Mouse (Mus musculus): ENCODE data around the gene Pcbd1.
"Not testable (repeated sequence)": the region's sequence is repeated elsewhere in the genome, so short reads cannot be mapped to it uniquely, and the experiment has no call there.

Pcbd1 gene

DNA sequence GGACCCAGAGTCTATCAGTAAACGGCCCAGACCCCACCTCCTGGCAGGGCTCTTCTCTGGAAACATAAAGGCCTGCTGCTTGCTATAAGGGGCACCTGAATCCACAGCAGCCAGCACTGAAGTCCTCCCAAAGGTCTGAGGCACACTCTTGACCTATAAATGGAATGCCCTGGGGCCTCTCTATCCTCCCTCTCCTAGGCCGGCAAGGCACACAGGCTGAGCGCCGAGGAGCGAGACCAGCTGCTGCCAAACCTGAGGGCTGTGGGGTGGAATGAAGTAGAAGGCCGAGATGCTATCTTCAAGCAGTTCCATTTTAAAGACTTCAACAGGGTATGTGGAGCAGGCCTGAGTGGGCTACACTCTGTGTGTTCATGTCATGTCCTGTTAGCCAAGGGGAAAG lies 2.7 kb downstream of the Pcbd1 start:
- no peak for DNase-seq (ENCODE audit: low spot score in 2 of 2)

DNA sequence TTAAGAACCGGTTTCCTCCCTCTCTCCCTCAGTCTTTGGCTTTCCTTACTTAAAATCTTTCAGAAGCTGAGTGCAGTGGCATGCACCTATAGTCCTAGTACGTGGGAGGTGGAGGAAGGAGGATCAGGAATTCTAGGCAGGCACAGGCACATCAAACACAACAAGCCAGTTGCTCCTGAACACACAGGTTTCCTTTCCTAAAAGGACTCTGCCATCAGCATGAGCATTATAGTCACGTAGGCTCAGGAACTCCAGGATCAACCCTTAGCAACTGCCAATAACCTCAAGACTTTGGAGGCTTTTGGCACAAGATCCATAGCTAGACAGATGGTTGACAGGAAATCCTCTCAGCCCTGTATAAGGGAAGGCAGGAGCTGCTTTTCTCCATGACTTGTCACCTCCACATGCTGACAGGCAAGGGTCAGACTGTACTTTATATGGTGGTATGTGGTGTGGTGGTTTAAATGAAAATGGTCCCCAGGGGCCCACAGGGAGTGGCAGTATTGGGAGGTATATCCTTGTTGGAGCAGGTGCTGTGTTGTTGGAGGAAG lies 14.5 kb downstream of the Pcbd1 start:
- no peak for DNase-seq (ENCODE audit: low spot score in 2 of 2)

DNA sequence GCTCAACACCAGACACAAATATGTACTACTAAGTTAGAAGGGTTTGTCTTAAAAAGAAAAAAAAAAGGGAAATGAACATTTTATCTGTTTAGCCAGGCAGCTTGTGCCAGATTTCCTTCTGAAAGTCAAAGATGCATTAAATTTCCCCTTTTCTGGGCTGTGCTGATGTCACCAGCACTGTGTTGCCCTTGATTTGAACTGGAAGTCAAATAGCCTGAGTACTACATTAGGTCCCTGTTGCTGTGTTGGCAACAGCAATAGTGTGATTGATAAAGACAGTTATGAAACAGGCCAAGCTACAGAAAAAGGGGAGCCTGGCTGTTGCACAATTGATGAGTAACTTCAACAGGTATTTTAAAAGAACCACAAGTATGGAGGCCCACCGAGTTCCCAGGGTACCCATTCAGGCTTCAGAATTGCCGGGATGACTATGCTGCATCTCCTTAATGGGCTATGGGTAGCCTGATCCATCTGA lies 25.2 kb downstream of the Pcbd1 start:
- DNase-seq (ENCODE audit: low spot score in 2 of 2), result no peak

DNA sequence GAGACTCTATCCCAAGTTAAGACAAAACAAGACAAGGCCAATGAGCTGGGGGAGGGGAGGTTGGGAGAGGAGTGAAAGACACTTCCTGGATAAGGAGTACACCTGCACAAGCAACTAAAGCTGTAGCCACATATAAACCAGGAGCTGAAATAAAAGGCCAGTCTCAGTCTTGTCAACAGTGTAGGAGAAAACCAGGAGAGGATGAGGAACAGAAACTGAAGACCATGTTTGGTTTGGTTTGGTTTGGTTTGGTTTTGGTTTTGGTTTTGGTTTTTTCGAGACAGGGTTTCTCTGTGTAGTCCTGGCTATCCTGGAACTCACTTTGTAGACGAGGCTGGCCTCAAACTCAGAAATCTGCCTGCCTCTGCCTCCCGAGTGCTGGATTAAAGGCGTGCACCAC lies 32.6 kb downstream of the Pcbd1 start:
- not testable (repeated sequence) for DNase-seq (ENCODE audit: low spot score in 2 of 2)

DNA sequence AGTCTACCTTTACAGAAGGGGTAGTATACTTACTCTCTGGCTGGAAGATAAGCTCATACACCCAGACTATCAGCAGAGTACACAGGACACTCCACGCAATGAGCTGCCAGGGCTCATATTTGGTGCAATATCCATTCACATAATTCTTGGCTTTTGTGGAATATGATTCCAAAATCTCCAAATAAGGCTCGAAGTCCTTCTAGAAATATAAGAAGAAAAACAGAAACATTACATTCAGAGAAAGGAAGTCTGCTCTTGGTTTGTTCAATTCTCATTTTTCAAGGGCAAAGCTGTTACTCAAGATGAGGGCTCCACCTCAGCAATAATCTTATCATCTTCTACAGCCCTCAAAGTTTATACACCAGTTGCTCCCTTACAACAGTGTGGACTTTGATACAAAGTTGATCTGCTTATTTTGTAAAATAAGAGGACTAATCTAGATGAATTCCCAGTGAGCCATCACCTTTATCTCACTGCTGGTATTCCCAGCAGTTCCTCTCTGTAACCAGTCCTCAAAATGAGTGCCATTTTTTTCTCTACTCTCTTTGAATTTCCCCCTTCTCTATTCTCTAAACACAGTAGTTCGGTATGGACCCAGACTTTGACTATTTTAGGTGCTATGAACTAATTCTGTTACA lies 34.3 kb downstream of the Pcbd1 start:
- no peak for DNase-seq (ENCODE audit: low spot score in 2 of 2)

DNA sequence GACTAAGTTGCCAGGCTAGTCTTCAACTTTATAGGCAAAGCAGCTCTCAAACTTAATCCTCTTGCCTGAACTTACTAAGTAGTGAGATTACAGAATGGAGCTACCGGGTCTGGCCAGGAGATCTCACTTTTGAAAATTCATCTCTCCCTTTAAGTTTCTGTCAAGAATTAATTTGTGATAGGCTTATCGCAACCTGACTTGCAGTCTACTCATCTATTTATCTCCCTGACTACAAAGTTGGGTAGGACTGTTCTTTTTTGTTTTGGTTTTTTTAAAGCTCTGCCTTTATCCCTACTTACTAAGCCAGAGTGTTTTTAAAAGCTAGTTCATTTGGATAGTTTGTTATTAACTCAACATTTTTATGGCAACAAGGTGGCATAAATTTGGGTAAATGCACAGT lies 35.3 kb downstream of the Pcbd1 start:
- no peak for DNase-seq (ENCODE audit: low spot score in 2 of 2)

DNA sequence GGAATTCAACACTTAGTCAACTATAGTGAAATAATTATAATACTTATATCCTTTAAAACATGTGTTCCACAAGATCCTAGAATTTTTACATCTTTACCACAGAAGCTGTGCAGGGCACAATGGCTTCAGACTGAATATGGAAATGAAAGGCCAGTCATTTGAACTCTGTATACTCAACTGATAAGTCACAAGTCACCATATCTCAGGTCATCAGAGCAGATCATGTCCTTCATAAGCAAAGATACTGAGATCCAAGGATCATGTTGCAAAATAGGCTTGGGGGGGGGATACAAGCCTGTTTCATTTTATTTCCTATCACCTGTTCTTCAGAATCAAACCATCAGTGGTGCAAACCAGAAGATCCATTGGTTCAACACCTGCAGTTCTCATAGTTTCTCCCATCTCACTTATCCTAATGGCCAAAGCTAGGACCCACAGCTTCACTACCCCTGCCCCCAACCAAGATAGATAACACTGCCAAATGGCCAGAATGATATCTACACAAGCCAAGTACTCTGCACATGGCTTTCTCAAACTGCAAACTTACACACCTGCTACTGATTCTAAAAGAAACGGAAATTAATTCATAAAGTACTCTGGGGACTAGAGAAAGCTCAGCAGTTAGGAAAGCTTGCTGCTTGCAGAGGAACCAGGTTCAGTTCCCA lies 39.7 kb downstream of the Pcbd1 start:
- DNase-seq (ENCODE audit: low spot score in 2 of 2), result no peak

DNA sequence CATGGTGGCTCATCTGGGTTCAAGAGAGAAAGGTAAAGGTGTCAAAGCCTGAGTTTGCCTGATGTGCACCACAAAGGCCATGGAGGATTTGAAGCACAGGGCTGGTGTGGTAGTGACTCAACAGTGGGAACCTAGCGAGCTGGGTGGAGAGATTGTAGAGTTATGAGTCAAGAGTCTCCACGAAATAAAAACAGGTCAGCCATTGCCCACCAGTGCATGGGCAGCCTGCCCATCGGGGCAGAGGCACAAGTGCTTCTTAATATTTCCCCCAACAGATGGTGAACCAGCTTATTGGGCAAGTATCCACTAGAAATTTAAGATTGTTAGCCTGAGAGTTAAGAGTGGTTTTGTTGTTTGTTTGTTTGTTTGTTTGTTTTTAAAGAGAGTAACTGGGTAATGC lies 41.8 kb downstream of the Pcbd1 start:
- DNase-seq (ENCODE audit: low spot score in 2 of 2), result no peak

DNA sequence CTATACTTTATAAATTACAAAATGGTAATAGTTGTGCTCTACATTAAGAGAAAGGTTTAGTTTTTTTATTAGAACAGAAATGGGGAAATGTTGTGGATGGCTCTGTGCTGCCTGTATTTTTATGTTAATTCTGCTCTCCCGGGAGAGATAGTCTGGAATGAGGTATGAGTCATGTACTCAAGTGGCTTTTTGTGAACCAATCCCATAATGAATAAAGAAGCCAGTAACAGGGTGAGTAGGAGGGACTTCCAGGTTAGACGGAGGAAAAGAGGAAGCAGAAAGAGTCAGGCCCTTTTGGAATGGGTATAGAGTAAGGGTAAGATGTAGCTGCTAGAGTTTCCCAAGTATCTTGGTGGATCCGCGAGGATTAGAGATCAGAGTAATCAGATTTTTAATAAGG lies 44.9 kb downstream of the Pcbd1 start:
- DNase-seq (ENCODE audit: low spot score in 2 of 2), result no peak

DNA sequence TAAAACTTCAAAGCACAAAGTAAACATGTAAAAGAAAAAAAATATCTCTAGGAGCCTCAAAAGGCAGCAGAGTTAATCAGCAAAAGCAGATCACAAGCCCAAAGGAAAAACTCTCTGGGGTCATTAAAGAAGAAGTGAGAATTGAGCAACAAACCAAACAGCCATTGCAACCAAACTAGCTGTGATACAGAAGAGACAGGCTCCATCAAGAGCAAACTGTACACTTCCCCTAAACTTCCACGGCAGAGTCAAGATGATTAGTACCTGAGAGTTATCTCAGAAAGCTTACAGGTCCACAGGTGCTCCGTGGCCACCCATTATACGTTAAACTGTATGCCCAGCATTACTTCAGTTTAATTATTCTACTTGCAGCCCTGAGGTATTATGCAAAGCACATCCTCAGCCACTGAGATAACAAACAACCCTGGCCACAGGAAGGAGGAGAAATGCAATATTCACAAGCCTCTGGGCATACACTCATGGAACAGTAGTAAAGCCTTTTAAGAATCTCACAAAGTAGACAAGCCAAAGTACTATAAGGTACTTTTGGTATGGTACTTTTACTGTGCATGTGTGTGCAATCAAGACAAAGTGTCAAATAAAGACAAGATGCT lies 46.2 kb downstream of the Pcbd1 start:
- DNase-seq (ENCODE audit: low spot score in 2 of 2), result no peak

DNA sequence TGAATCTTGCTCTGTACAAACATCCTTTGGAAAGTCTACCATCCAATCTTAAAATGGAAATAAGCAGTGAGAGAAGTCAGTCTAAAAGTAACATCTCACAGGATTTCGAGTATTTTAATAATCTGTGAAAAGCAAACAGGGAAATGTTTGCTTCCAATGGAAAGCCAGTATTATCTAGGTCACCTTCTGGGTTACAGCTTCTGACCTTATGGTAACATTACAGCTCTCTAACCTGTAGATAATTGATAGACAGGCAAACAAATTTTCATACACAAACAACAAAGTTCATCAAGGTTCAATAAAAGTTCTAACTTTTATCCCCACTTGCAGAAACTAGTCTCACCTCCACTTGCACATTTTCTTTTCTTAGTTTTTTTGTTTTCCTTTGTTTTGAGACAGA lies 48.4 kb downstream of the Pcbd1 start:
- no peak for DNase-seq (ENCODE audit: low spot score in 2 of 2)

DNA sequence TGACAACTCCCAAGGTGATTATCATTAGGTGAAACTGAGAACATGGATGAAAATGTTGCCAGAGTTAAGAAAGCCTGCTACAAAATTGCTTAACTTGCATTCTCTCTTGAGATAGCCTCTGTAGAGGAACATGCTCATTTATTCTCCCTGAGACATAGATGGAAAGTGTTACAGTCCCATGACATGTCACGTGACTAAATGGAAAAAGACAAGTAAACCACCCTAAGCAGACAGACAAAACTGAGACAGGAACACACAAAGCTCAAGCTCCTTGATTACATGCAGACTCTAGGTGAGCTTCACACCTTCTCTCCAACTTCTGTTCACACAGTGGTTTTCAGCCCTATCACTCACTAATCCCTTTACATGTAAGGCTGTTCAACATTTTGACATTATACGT lies 54.2 kb downstream of the Pcbd1 start:
- no peak for DNase-seq (ENCODE audit: low spot score in 2 of 2)
